Mouse (Mus musculus): ENCODE data around the gene Zfp592. TPM values are rescaled to one million over a fixed set of nuclear protein-coding genes. Genes with fewer than 3 reads are reported as not detected.
A peak's percentile ranks its signal among the peaks of the same experiment; 100 is the strongest.

Gene Zfp592
- total RNA-seq, 2 experiments from 2014 or later: 18.7 to 19.6 TPM

GRCm38 (mm10) chr7:81048513-81048912 lies 55.0 kb downstream of the Zfp592 start:
- intact Hi-C loops (cut with DNase I): no loop called here
- DNase-seq (ENCODE audit: low spot score in 2 of 2): no peak

GRCm38 (mm10) chr7:81049966-81050365 lies 56.5 kb downstream of the Zfp592 start:
- intact Hi-C loops (cut with DNase I): no loop called here
- no peak for DNase-seq (ENCODE audit: low spot score in 2 of 2)

- intact Hi-C loops (cut with DNase I): no loop called here
These were observed 62.4 kb downstream of the Zfp592 start for GRCm38 (mm10) chr7:81055709-81056370.

GRCm38 (mm10) chr7:81057471-81057870 lies 64.0 kb downstream of the Zfp592 start, which contains the start of gene Alpk3:
TSS of gene Alpk3 (plus strand) at chr7:81057600.
- DNase-seq (ENCODE audit: low spot score in 2 of 2): no peak
- intact Hi-C loops (cut with DNase I): no loop called here

More at GRCm38 (mm10) chr7:81055709-81056370, 62.4 kb downstream of the Zfp592 start:
- no peak for DNase-seq (ENCODE audit: low spot score in 2 of 2)

GRCm38 (mm10) chr7:81057901-81058711 lies 64.6 kb downstream of the Zfp592 start:
- intact Hi-C loops (cut with DNase I): no loop called here
- no peak for DNase-seq (ENCODE audit: low spot score in 2 of 2)

- intact Hi-C loops (cut with DNase I): no loop called here
- DNase-seq (ENCODE audit: low spot score in 2 of 2): no peak
These were observed 65.3 kb downstream of the Zfp592 start for GRCm38 (mm10) chr7:81058712-81059154.

- DNase-seq (ENCODE audit: low spot score in 2 of 2): no peak
- intact Hi-C loops (cut with DNase I): no loop called here
These were observed 65.9 kb downstream of the Zfp592 start for GRCm38 (mm10) chr7:81059388-81059787.

- no peak for DNase-seq (ENCODE audit: low spot score in 2 of 2)
- intact Hi-C loops (cut with DNase I): no loop called here
These were observed 67.4 kb downstream of the Zfp592 start for GRCm38 (mm10) chr7:81060908-81061307.

GRCm38 (mm10) chr7:81061936-81062335 lies 68.5 kb downstream of the Zfp592 start:
- intact Hi-C loops (cut with DNase I): no loop called here
- DNase-seq (ENCODE audit: low spot score in 2 of 2): peak in 1 of 2 experiments; percentile 39

- intact Hi-C loops (cut with DNase I): no loop called here
- DNase-seq (ENCODE audit: low spot score in 2 of 2): no peak
These were observed 69.9 kb downstream of the Zfp592 start for GRCm38 (mm10) chr7:81063332-81063731.

GRCm38 (mm10) chr7:81066714-81067113 lies 73.2 kb downstream of the Zfp592 start:
- no peak for DNase-seq (ENCODE audit: low spot score in 2 of 2)
- intact Hi-C loops (cut with DNase I): no loop called here

GRCm38 (mm10) chr7:81072463-81072862 lies 79.0 kb downstream of the Zfp592 start:
- intact Hi-C loops (cut with DNase I): no loop called here
- DNase-seq (ENCODE audit: low spot score in 2 of 2): peak; percentile 20 to 63

- intact Hi-C loops (cut with DNase I): no loop called here
These were observed 79.8 kb downstream of the Zfp592 start for GRCm38 (mm10) chr7:81073273-81073672.

GRCm38 (mm10) chr7:81074546-81074945 lies 81.1 kb downstream of the Zfp592 start:
- intact Hi-C loops (cut with DNase I): no loop called here
- DNase-seq (ENCODE audit: low spot score in 2 of 2): no peak

More at GRCm38 (mm10) chr7:81073273-81073672, 79.8 kb downstream of the Zfp592 start:
- no peak for DNase-seq (ENCODE audit: low spot score in 2 of 2)

- intact Hi-C loops (cut with DNase I): no loop called here
- DNase-seq (ENCODE audit: low spot score in 2 of 2): no peak
These were observed 81.8 kb downstream of the Zfp592 start for GRCm38 (mm10) chr7:81075299-81075698.

- intact Hi-C loops (cut with DNase I): no loop called here
- DNase-seq (ENCODE audit: low spot score in 2 of 2): no peak
These were observed 82.3 kb downstream of the Zfp592 start for GRCm38 (mm10) chr7:81075732-81076131.

- no peak for DNase-seq (ENCODE audit: low spot score in 2 of 2)
- intact Hi-C loops (cut with DNase I): no loop called here
These were observed 83.5 kb downstream of the Zfp592 start for GRCm38 (mm10) chr7:81077009-81077408.

GRCm38 (mm10) chr7:81078740-81079139 lies 85.3 kb downstream of the Zfp592 start:
- no peak for DNase-seq (ENCODE audit: low spot score in 2 of 2)
- intact Hi-C loops (cut with DNase I): no loop called here

- intact Hi-C loops (cut with DNase I): no loop called here
- DNase-seq (ENCODE audit: low spot score in 2 of 2): no peak
These were observed 100.0 kb downstream of the Zfp592 start for GRCm38 (mm10) chr7:81093420-81093965.

GRCm38 (mm10) chr7:81094104-81094757 lies 100.8 kb downstream of the Zfp592 start:
- no peak for DNase-seq (ENCODE audit: low spot score in 2 of 2)
- intact Hi-C loops (cut with DNase I): no loop called here

Data from left cerebral cortex, postnatal 25 days (tissue).